Mouse (Mus musculus) liver, postnatal 0 days (tissue): ENCODE measurements around the gene Alas2. TPM values are rescaled to one million over a fixed set of nuclear protein-coding genes. Genes with fewer than 3 reads are reported as not detected.

Experiments
- ATAC-seq: fragments of 200-750 bp; cut with Nextera tagmentation; 2 replicates; pipeline ENCODE4 v1.8.0; 2017; ENCODE audit warnings: mild to moderate bottlenecking, moderate library complexity
- DNase-seq: peaks from one replicate; pipeline ENCODE4 v3.0.0-alpha.2; 2016
- H3K27ac ChIP-seq: fragments of 300-500 bp; sonication (generic); 2 replicates; pipeline ENCODE4 v1.5.1; 2014; ENCODE audit warnings: antibody characterized with exemption, moderate library complexity, mild to moderate bottlenecking, low read depth
- H3K27me3 ChIP-seq: fragments of 300-500 bp; sonication (generic); 2 replicates; pipeline ENCODE4 v1.6.1; 2014; ENCODE audit warnings: low read length, control low read depth, mixed read lengths; ENCODE audit not compliant: insufficient read depth
- H3K36me3 ChIP-seq: fragments of 300-500 bp; sonication (generic); replicated peaks from 2 replicates; pipeline ENCODE4 v1.6.1; 2014; ENCODE audit warnings: mild to moderate bottlenecking, control low read depth, low read length, moderate library complexity, mixed read lengths; ENCODE audit not compliant: insufficient read depth
- H3K4me1 ChIP-seq: fragments of 300-500 bp; sonication (generic); 2 replicates; pipeline ENCODE4 v1.6.1; 2014; ENCODE audit warnings: antibody characterized with exemption, mild to moderate bottlenecking, control low read depth; ENCODE audit not compliant: insufficient read depth
- H3K4me2 ChIP-seq: fragments of 300-500 bp; sonication (generic); 2 replicates; pipeline ENCODE4 v1.6.1; 2014; ENCODE audit warnings: low read depth, mild to moderate bottlenecking, low read length, moderate library complexity, mixed read lengths
- H3K4me3 ChIP-seq: fragments of 300-500 bp; sonication (generic); 2 replicates; pipeline ENCODE4 v1.5.1; 2014; ENCODE audit warnings: low read depth, low read length
- H3K9ac ChIP-seq: fragments of 300-500 bp; sonication (generic); replicated peaks from 2 replicates; pipeline ENCODE4 v1.6.1; 2014; ENCODE audit warnings: mild to moderate bottlenecking, moderate library complexity
- H3K9me3 ChIP-seq: fragments of 300-500 bp; sonication (generic); 2 replicates; pipeline ENCODE4 v1.6.1; 2016; ENCODE audit warnings: mild to moderate bottlenecking, control low read depth, low read length, mixed read lengths
- CTCF ChIP-seq: sonication (generic); IDR thresholded peaks from 2 replicates; pipeline ENCODE4 v1.5.1; 2016; ENCODE audit warnings: antibody characterized with exemption, low read depth
- EP300 ChIP-seq: IDR thresholded peaks from 2 replicates; pipeline ENCODE4 v1.6.1; 2016; ENCODE audit warnings: antibody characterized with exemption, low read depth, mild to moderate bottlenecking
- WGBS: fragments of 180-500 bp; shearing (Covaris S2); extraction: QIAGEN DNeasy Blood & Tissue Kit; methylation state at CpG from one replicate; pipeline ENCODE4 v1.1.7; 2014; ENCODE audit not compliant: insufficient replicate concordance; 5-methylcytosine and 5-hydroxymethylcytosine counted together
- microRNA-seq: library from miRNA; unstranded; fragments of <30 nt; microRNA quantifications from one replicate; pipeline ENCODE4, GENCODE M21; 2016
- polyA plus RNA-seq: library from polyadenylated mRNA; unstranded; fragments of >200 nt; fragmentation: Nextera tagmentation; extraction: Ambion mirVana; gene quantifications from 2 replicates; pipeline ENCODE4 v1.2.1, GENCODE M21; 2015

The Alas2 gene
- polyA plus RNA-seq, 1 experiment from 2014 or later: 444 TPM

DNA sequence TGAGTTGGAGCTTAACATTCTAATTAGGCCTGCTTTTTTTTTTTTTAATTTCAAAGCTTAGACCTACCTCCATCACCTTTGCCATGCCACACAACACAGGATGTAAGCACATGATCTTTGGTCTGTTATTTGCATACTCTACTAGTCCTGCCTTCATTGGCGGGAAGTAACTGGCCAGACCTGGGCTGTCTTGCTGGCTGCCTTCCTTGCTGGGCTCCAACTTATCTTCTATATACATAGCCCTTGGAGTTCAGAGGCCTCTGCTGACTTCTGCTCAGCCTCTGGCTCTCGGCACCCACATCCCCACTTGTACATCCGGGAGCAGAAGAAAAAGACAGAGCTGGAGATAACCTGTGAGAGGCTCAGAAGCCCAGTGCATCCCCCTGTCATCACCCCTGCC is 47.0 kb downstream of the Alas2 start:
- Histone ChIP-seq H3K36me3 (no peaks in the 10 kb centered on the region), H3K9me3 (no peaks in the 10 kb centered on the region), H3K27ac (peak overlapping the region; percentile 90), H3K4me3 (peak overlapping the region; percentile 29), H3K4me1 (no peaks in the 10 kb centered on the region), H3K4me2 (peak overlapping the region; percentile 57), H3K9ac (0 out of 2 replicates have a peak overlapping the region, but pooled peaks have one; percentile 46), H3K27me3 (no peaks in the 10 kb centered on the region)
- peak; percentile 72 for ATAC-seq
- 59% methylated on average over 3 of the region's 3 CpGs for WGBS
- no peak for TF ChIP-seq CTCF
- TF ChIP-seq EP300: no peak
- DNase-seq: no peak

DNA sequence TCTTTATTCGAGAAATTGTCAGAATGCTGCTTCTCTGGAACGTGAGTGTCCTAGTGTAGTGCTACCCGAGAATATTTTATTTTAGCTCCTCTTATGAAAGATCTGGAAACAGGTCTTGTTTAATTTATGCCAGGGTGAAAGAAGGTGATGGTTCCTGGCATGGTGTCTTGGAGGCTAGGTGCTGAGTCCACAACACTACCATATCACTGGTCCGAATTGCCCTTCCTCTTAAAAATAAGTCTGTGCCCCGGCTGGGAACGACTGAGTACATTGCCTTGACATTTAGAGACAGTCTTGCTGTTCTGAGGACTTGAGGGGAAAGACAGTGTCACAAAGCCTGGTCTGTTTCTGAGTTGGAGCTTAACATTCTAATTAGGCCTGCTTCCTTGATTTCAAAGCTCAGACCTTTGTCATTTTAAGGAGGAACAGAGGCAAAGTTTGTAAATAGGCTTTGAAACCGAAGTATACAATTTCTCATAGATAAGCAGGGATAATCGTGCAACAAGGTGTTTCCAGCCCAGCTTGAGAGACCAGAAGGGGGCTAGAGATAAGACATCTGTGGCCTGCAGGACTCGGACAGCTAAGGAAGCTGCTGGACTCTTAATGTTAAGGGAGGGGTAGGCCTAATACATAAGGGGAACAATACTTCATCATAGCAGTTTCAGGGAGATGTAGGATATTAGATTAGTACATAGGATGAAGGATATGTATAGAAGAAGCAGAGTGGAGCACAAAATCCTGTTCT is 48.0 kb downstream of the Alas2 start:
- no peaks in the 10 kb centered on the region for H3K4me1 ChIP-seq
- TF ChIP-seq CTCF (no peak), EP300 (peak; percentile 85)
- peak overlapping the region; percentile 90 for H3K27ac ChIP-seq
- ATAC-seq (no peak), DNase-seq (no peak)
- H3K4me3 ChIP-seq: peak overlapping the region; percentile 29
- peak overlapping the region; percentile 46 for H3K9ac ChIP-seq
- H3K4me2 ChIP-seq: peak overlapping the region; percentile 57
- H3K9me3 ChIP-seq: no peaks in the 10 kb centered on the region
- 59% methylated on average over 9 of the region's 9 CpGs for WGBS
- H3K36me3 ChIP-seq: no peaks in the 10 kb centered on the region
- no peaks in the 10 kb centered on the region for H3K27me3 ChIP-seq

DNA sequence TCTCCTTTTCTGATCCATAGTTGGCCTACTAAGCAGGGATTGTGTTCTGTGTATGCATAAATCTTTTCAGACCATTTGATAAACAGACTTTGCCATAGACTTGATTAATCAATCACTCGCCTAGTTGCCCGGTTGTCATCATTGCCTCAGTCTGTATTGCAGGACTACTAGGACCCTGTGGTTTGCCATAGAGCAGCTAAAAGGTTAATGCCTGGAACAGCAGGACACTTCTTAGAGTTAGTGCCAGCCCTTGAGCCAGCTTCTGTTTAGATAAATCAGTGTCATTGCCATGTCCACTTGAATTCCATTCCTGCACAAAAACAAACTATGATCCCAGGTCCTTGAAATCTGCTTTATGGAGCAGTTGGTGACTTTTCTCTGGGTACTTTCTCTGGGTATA is 51.7 kb downstream of the Alas2 start:
- Histone ChIP-seq H3K4me2 (0 out of 2 replicates have a peak overlapping the region, but pooled peaks have one; percentile 13), H3K4me1 (no peaks in the 10 kb centered on the region), H3K9me3 (no peaks in the 10 kb centered on the region), H3K9ac (no peak overlapping the region), H3K27ac (peak overlapping the region; percentile 48), H3K36me3 (no peaks in the 10 kb centered on the region), H3K27me3 (no peaks in the 10 kb centered on the region), H3K4me3 (no peak overlapping the region)
- peak; percentile 53 for ATAC-seq
- no peak for DNase-seq
- TF ChIP-seq EP300 (no peak), CTCF (no peak)
- WGBS: 74% methylated on average over 2 of the region's 2 CpGs

Small RNAs within 50 kb of the gene (microRNA-seq; reads per million reads assigned to microRNA genes)
- gene Mir3620: not detected

Other genes starting within 250 kb of the Alas2 start
- 9.9 and 10.0 TPM in 2 replicates for gene Tmem29, start 88.2 kb upstream of the Alas2 start, polyA plus RNA-seq
- gene Pfkfb1, start 40.9 kb downstream of the Alas2 start, polyA plus RNA-seq: 21.9 and 22.0 TPM in 2 replicates
- gene Apex2, start 42.5 kb downstream of the Alas2 start, polyA plus RNA-seq: 6.1 and 6.7 TPM in 2 replicates
- gene Tro, start 110.2 kb downstream of the Alas2 start, polyA plus RNA-seq: 0.22 and 0.51 TPM in 2 replicates